Mouse (Mus musculus) frontal cortex, adult 2 months (tissue): ENCODE measurements at regions not wholly inside any gene's neighbourhood (a gene's known extent, or its start where the extent isn't known, plus 50 kb on each side); places are given as distances from the start of the nearest gene placed in this dataset.

Experiments used
- DNase-seq, 2 experiments: peaks; one replicate each; pipeline ENCODE4 v3.0.0; 2022; ENCODE audit warnings: low spot score in 1 of 2; ENCODE audit errors: extremely low spot score in 1 of 2

DNA sequence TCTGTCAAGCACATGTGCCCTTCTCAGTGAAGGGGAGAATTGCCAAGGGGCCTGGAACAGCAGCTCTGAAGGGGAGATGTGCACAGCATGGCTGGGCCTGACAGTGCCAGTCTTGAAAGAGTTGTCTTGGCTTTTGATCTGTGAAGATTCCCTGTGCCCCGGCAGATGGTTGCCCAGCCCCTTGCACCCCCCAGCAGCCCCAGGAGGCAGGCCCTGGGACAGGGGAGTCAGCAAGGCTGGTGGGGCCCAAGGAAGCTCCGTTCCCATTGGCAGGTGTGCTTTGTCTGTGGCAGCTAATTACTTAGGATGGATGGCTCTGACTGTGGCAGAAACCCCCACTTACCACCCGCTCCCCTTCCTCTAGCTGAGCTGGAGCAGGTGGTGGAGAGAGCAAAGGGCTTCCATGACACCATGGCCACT lies 58.6 kb downstream of the Tspan17 start:
- no peak for DNase-seq

DNA sequence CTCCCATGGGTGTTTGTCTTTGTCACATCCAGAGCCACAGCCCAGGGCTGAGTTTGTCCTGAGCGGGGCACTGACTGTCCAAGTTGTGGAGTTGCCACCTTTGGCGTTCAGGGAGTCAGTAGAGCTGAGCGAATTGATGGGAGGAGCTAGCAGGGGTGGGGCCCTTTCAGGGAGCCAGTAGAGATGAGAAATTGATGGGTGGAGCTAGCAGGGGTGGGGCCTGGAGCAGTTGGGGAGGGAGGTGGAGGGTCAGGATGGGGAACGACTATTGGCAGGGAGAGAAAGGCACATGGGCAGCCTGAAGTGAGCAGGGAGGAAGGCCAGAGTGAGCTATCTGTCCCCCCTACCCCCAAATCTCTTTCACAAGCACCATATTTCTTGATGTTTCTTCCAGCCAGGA lies 62.0 kb downstream of the Tspan17 start:
- DNase-seq = no peak

DNA sequence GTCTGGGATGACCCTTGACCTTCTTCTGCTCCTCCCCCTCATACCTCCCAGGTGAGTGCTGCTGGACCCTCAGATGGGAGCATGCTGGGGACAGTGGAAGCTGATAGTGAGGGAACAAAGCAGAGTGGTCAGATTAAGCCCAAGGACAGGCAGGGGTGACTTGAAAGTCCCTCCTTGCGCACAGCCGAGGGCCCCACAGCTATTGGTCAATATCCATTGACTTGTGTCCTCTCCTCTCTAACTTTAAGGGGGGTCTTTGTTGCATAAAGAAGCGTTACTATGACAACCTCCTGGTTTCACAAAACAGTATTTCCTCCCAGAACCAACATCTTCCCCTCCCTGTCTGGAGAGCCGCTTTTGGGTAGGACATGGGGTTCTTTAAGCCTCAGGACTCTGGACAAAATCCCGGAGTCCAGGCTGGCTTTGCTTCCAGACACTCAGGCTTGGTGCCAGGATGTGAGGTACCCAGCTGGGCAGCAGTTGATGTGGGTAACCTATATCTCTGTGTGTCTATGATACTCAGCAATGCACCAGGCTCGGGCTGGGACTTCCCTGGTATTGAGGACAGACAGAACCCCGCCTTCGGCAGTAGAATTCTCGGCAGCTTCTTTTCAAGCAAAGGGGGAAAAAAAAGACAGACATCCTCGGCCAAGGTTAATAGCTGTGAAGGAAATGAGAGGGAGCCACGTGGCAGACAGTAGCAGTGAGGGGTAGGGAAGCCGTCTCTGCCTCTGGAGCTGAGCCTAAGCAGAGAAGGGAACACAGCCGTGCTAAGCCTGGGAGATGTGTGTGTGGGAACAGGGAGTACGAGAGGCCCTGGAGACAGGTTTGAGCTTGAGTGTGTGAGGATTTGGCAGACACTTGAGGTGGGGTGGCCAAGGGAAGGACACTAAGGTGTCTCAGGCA lies 66.4 kb downstream of the Tspan17 start:
- no peak for DNase-seq

DNA sequence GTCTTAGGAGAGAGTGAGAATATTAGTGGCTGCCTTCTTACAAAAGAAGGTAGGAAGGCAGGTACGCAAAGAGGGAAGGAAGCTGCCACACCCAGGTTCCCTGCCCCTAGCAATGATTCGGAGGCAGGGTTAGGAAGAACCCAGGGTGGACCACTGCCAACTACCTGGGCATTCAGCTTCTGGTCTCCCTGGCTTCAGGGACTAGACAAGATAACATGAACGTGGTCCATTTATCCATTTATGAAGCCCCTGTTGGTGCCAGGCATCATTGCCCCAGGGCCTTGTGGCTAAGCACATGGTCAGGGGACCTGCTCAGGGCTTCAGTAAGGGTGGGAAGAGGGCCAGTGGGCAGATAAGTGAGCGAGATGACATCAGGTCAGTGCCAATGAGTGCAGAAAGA lies 73.8 kb downstream of the Tspan17 start:
- no peak for DNase-seq

DNA sequence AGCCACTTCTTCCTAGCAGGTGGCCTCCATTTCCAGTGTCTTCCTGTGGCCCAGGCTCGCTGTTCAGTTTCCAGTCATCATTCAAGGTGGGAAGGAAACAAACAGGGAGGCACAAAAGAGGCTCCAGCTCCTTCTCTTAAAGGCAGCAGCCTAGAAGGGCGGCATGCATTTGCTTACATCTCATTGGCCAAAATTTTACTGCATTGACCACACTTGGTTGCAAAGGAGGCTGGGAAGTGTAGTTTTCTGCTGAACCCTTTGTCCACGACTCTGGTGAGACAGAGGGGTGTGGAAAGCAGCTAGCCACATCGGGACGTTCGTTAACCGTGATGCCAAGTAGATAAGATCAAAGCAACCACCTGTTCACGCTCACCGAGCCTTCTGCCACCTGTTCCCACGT lies 74.9 kb downstream of the Tspan17 start:
- no peak for DNase-seq

DNA sequence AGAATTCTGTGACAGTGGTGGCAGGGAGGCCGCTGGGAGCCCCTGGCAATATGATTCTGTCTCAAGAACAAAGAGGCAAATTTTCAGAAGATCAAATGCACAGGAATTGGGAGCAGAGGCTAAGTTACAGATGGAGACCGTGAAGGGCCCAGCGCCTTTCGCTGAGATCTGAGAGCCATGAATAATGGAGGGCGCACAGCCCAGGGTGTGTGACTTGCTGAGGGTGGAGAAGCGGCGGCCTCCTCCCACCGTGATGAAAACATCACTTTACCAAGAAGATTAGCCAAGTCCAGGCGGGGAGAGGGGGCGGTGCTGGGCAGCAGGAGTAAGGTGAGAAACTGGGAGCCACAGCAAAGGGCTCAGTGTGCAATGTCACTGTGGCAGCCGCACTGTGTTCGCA lies 77.2 kb upstream of the Unc5a start:
- DNase-seq = no peak

DNA sequence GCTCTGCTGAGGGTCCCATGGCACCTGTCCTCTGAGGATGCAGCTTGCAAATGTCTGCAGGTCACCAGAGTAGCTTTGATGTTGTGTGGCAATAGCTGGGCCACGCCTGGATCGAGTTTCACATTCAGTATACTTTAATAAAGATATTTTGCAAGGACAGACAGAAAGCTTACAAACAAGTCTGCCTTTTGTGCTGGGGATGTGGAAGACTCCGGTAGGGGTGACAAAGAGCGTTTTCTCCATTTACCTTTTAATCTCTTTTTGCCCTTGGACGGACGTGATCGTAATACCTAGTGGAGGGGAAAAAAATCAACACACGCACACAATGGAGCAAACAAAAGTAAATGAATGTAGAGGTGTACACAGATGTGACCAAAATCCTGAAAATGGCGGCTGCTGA lies 75.3 kb upstream of the Unc5a start:
- no peak for DNase-seq

DNA sequence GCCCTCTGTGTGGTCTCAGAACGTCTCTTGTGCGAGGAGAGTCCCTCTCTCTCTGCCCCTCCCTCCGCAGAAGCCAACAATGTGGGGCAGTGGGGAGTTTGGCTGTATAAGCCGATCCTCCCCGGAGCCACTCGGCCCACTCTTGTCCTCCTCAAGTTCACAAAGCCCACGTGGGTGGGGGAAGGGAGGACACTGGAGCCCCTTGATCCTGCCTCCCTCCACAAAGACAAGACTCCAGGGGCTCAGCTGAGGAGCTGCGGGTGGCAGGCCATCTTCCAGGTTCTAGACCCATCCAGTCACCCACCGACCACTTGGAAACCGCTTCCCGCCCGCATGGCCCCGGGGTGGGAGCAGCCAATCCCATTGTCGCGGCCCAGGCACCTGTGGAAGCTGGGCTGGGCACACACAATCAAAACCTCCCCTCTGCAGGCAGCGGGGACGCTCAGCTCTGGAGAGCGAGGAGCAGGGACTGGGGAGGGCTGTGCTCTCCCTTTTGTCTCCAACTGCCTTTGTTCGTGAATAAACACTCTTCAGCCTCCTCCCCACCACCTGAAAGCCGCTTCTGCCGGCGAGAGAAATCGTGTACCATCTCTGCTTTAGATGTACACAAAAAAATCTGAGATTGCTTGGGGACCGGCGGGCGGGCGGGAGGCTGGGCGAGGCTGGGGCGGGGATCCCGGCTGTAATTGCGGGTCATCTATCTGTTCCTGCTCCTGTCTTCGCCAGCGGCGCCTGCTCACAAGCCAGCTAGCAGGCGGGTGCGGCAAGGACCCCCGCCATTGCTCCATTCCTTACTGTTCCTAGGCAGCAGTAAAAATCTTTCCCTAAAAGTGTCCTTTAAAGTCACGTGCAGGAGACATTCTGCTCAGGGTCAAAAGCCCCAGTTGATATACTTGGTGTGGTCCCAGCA lies 74.7 kb upstream of the Unc5a start:
- DNase-seq = no peak

DNA sequence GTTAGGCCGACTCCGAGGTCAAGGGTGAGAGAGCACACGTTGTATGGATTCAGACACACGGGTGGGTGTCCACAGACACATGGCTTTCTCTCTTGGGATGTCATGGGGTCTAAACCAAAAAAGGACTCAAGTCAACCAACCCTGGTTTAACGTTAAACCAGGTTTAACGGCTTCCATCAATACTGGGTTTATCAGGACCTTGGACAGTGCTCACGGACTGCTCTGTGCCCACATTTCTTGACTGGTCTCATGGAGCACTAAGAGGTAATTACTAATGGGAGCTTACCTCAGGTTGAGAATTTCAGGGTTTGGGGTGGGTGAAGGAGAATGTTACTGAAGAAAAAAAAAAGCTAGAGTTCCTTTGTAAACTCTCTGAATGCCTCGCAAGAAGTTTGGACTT lies 72.7 kb upstream of the Unc5a start:
- DNase-seq = no peak

DNA sequence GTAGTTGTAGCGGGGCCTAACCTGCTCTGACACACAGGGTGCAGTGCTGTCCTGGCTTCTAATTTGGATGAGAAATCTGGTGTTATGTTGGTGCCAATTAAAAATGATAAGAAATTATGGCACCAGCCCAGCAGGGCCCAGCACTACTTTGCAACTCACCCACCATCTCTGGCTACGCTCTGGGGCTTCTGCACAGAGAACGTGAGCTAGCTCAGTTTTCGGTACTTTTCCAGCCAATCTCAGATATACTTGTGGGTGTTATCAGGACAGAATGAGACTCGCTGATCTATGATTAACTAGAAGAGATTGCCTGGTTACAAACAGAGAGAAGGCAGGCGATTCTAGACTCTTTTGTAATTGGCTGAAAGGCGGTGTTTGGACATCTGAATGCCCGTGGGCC lies 71.6 kb upstream of the Unc5a start:
- DNase-seq = peak; percentile 32 to 70

DNA sequence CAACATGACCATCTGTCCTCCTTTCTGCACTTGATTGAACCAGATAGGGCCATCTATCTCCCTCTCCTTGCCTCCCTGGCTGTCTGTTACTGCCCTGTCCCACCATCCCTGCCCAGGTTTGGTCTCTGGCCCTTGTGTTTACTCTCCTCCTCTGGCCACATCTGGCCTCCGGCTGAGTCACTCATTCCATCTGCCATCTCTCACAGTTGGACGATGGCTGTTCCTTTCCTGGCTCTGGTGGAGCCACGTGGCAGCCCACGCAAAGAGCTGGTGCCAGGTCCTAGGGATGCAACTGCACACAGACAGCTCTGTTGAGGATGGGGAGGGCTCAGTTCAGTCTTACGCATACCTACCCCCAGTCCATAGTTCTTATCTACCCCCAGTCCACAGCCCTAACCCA lies 69.9 kb upstream of the Unc5a start:
- peak; percentile 70 to 86 for DNase-seq

DNA sequence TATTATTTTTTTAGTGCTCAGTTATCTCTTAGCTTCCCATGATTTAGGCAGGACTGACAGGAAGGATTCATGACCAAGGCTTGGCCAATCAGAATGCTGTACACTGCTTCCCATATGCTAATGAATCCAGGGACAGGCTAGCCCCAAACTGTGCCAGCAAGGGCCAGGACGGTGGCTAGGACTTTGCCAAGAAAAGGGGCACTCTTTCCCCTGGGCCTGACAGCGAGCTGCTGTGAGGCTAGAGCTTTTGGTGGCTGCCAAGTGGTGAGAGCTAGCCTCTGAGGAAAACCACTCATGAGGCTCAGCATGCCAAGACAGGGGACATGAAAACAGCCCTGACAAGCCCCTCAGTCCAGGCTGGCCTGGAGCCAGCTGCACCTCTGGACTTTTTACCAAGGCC lies 69.0 kb upstream of the Unc5a start:
- no peak for DNase-seq

DNA sequence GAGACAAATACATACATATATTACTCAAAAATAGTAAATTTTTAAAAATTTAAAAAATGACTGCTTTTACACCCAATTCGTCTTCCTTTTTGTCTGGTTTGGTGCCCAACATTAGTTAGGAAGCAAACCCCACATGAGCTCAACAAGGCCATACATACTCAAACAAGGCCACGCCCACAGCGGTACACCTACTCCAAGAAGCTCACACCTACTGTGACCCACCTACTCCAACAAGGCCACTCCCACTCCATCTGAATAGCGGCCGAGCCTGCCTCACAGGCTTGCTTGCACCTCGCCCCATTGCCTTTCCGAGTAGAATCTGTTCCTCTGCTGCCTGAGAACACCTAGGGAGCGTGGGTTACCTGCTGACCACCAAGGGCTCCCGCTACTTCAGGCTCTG lies 66.4 kb upstream of the Unc5a start:
- no peak for DNase-seq

DNA sequence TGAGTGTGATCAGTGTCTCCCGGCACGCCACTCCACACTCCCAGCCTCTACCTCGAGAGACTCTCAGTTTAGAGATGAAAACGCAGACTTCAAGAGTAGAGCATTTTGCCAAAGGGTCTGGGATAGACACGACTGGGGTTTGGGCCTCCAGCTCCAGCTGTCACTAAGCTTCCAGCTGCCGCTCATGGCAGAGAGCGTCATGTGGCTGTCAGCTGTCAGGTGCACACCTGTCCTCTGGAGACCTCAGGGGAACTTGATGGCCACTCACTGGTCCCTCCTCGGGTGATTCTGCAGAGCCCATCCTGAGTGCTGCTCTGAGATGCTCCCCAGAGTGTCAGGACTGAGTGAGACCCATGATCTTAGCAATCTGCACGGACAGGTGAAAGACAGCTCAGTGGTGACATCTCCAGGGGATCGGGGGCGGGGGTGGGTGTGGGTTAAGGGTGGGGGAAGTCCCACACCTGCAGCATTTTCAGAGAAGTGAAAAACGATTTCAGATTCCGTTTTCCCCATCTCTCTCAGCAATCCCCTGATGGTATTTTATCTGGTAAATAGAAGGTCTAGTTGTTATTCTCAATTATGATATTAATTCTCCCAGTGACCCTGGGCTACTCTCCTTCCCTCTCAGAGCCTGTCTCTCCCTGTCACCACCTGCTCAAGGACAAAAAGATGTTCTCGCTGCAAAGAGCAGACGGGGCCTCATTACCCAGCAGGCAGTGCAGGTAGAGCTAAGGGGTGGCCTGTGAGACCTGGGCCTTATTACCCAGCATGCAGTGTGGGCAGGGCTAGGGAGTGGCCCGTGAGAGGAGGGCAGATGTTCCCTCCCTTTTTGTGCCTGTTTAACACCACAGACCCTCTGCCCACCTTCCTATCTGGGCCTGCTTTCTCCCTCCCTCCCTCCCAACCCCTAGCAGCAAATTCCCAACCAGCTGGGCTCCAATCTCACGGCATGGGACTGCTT lies 65.2 kb upstream of the Unc5a start:
- no peak for DNase-seq

DNA sequence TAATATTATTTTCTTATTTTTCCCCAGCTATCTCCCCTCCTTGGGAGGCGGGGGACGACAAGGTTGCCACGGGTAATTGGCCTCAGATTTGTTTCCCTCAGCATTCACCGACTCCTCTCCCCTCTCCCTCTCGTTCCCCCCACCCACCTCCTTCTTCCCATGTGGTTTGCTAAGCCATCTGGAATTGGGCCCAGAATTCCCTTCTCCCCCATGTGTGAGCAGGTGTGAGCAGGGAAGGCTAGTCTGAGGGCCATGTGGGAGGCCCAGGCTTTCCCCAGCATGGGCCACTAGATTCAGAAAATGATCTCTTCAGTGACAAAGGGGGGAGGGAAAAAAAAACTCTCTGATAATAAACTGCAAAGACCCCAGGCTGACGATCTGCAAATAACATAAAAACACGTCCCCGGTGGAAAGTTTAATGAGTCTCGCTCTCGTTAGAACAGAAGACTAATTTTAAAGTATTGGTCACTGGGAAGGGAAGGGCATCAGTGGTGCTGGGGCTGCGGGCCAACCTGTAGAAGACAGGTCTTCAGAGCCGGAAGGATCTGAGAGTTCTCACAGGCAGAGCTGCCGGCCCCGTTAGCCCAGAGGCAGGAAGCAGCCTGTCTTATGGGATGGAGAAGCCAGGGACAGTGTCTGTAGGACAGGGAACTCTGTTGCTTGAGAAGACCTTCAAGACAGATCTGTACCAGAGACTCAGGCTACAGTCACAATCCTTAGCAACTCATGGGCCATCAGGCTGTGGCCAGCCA lies 64.3 kb upstream of the Unc5a start:
- DNase-seq = peak in 1 of 2 experiments; percentile 69

DNA sequence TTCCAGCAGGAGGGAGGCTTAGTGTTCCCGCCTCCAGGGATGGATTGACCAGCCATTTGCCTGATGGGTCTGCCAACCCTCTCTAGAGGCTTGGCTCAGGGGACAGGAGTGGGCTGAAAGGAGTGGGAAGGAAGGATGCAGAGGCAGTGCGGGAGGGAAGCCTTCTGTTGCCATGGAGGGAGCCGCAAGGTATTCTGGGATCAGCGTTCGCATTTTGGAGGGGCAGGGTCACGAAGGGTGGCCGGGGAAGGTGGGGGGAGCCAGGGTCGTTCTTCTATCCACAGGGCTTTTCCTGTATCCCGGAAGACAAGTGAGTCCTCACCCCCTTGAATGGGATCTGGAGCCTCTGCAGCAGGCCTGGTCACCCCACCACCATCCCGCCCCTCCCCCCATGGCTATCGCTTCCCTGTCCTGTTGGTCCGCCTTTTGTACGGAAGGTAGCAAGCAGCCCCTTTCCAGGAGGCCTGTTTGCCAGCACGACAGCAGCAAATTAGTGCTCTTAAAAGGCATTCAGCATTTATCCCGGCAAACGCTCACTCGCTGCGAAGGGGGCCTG lies 61.8 kb upstream of the Unc5a start:
- DNase-seq = peak in 1 of 2 experiments; percentile 70

DNA sequence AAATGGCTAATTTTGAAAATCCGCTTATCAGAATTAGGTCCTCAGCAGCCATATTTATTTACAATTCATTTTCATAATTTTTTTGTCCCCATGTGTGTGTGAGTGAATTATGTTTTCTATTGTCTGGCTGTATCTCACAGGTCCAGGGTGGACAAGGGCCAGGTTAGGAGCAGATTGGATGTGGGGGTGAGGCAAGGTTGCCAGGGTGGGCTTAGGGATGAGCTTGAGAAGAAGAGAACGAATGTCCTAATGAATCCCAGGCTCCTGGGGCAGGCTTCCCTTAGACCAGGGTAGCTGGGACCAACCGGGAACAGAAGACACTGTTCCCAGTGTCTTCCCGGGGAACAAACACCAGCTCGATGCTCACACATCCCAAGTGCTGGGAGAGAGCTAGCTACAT lies 61.2 kb upstream of the Unc5a start:
- DNase-seq = no peak

DNA sequence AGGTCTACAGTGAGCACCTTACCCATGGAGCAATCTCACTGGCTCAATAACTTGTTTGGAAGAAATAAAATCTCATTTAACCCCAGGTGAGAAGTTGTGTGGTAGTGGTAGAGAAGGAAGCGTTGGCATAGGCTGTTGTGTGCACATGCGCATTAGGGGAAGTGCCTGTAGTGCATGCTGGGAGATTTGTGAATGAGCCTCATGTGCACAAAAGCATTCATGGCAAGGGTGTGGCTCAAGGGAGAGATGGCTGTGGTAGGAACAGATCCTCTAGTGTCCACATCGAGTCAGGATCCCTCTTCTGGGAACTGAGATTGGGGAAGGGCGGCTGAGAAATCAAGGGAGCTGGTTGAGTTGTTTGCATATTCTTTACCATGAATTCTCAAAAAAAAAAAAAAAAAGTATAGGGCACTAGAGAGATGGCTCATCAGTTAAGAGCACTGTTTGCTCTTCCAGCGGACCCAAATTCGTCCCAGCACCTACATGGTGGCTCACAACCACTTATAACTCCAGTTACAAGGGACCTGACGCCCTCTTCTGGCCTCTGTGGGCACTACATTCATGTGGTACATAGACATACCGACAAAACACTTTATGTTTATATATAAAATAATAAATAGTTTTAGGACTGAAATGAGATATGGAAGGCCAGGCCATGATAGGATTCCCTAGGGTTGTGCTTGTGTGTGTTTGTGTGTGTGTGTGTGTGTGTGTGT lies 59.4 kb upstream of the Unc5a start:
- DNase-seq = no peak

DNA sequence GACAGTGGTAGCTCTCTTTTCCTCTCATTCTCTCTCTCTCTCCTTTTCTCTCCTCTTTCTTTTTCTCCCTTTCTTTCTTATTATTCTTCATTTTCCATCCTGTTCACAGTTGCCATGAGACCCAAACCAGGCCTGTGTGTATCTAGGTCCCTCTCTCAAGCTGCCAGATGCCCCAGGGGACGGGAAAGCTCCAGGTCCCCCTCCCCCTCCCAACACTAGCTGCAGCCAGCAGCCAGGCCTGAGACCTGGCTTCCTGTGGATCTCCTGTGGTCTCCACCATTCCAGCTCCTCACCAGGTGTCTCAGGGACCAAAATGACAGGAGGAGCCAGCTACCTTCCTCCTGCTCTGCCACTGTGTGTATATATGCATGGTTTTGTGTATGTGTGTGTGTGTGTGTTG lies 56.6 kb upstream of the Unc5a start:
- DNase-seq = no peak
